Mouse (Mus musculus) urinary bladder, adult 2 months (tissue): ENCODE measurements around the gene Utp14a. TPM values are rescaled to one million over a fixed set of nuclear protein-coding genes. Genes with fewer than 3 reads are reported as not detected.
A peak's percentile ranks its signal among the peaks of the same experiment; 100 is the strongest.
"Not testable (repeated sequence)": the region's sequence is repeated elsewhere in the genome, so short reads cannot be mapped to it uniquely, and the experiment has no call there.

Source experiments
- DNase-seq: peaks from one replicate; pipeline ENCODE4 v3.0.0; 2022; ENCODE audit warnings: low spot score
- polyA plus RNA-seq: library from polyadenylated mRNA; depleted of rRNA; stranded (reverse); fragments of >200 nt; gene quantifications from 2 replicates; pipeline ENCODE4 v1.2.3, GENCODE M21; 2012; rRNA removed

The Utp14a gene
- 18.2 and 18.9 TPM in 2 replicates for polyA plus RNA-seq

- DNase-seq: peak; percentile 82
These were observed at the start of gene Utp14a for GRCm38 (mm10) chrX:48256468-48257007. Gene Utp14a (plus strand): TSS chrX:48256862.

- DNase-seq: peak; percentile 23
These were observed 48.7 kb upstream of the Utp14a start for GRCm38 (mm10) chrX:48207761-48208487.

- peak; percentile 66 for DNase-seq
These were observed 48.0 kb upstream of the Utp14a start, which contains the start of gene Zdhhc9 for GRCm38 (mm10) chrX:48208519-48209185. Gene Zdhhc9 (minus strand): TSS chrX:48208878.

- DNase-seq: not testable (repeated sequence)
These were observed 46.9 kb upstream of the Utp14a start for GRCm38 (mm10) chrX:48209746-48210145.

- DNase-seq: no peak
These were observed 37.2 kb upstream of the Utp14a start for GRCm38 (mm10) chrX:48219468-48219867.

GRCm38 (mm10) chrX:48222706-48223105 lies 34.0 kb upstream of the Utp14a start:
- no peak for DNase-seq

- no peak for DNase-seq
These were observed 30.4 kb upstream of the Utp14a start for GRCm38 (mm10) chrX:48226225-48226624.

GRCm38 (mm10) chrX:48234417-48234816 lies 22.2 kb upstream of the Utp14a start:
- DNase-seq: no peak

GRCm38 (mm10) chrX:48255830-48256428 lies 733 bp upstream of the Utp14a start:
- no peak for DNase-seq

- no peak for DNase-seq
These were observed 349 bp downstream of the Utp14a start for GRCm38 (mm10) chrX:48257011-48257410.

GRCm38 (mm10) chrX:48271671-48272070 lies 15.0 kb downstream of the Utp14a start:
- DNase-seq: no peak

- no peak for DNase-seq
These were observed 18.0 kb downstream of the Utp14a start for GRCm38 (mm10) chrX:48274634-48275033.

GRCm38 (mm10) chrX:48278103-48278502 lies 21.4 kb downstream of the Utp14a start:
- no peak for DNase-seq

- peak; percentile 49 for DNase-seq
These were observed 27.8 kb downstream of the Utp14a start for GRCm38 (mm10) chrX:48284386-48285005.

GRCm38 (mm10) chrX:48285006-48285650 lies 28.5 kb downstream of the Utp14a start:
- peak; percentile 52 for DNase-seq

- peak; percentile 51 for DNase-seq
These were observed 29.0 kb downstream of the Utp14a start for GRCm38 (mm10) chrX:48285651-48286021.

- no peak for DNase-seq
These were observed 29.8 kb downstream of the Utp14a start for GRCm38 (mm10) chrX:48286488-48286887.

- DNase-seq: no peak
These were observed 31.3 kb downstream of the Utp14a start for GRCm38 (mm10) chrX:48288008-48288407.

- DNase-seq: no peak
These were observed 34.8 kb downstream of the Utp14a start for GRCm38 (mm10) chrX:48291413-48291812.

- DNase-seq: no peak
These were observed 48.7 kb downstream of the Utp14a start for GRCm38 (mm10) chrX:48305356-48305755.

GRCm38 (mm10) chrX:48310706-48311517 lies 54.2 kb downstream of the Utp14a start:
- no peak for DNase-seq
